Mouse (Mus musculus): ENCODE results near the gene Ppp2r5e. TPM values are rescaled to one million over a fixed set of nuclear protein-coding genes. Genes with fewer than 3 reads are reported as not detected.

Ppp2r5e gene
- polyA plus RNA-seq, 1 experiment from 2014 or later, result 13.8 TPM

DNA sequence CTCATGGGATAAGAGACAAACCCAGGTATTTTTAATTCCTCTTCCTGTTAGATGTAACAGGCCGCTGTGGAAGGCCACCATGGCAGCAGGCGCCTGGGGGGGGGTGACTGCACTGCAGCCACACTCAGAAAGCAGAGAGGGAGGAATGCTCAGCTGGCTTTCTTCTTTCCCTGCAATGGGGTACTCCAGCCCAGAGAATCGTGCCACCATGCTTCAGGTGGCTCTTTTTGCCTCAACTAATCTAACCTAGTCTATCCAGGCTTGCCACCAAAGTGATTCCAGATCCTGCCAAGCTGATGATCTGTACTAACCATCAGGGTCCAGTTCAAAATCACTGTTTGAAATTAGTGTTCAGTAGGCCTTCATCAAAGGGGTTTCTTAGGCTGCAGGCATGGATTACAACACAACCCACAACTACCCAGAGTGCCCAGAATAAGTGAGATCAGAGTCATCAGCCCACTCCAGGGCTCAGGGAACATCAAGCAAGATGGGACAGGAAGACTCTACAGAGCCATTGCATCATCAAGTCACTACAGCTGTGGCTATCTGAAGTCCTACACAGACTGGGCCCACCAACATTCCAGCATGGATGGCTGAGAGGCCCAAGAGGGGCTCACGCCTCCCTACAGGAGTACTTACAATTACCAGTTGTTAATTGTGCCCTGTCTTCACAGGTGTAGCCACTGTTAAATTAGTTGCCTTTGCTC lies 35.2 kb downstream of the Ppp2r5e start:
- WGBS, result 75% methylated on average over 4 of the region's 4 CpGs
- Histone ChIP-seq H3K9me3 (ENCODE audit: control insufficient read depth, low read length) (no peaks in the 10 kb centered on the region), H3K9ac (ENCODE audit: low read length) (no peak overlapping the region), H3K4me2 (ENCODE audit: low read length) (no peak overlapping the region; the same call in 1 of the 2 replicates), H3K4me3 (ENCODE audit: control insufficient read depth in 1 of 2, insufficient read depth in 1 of 2, low read depth in 1 of 2, low read length in 2 of 2) (no peak overlapping the region), H3K36me3 (ENCODE audit: control insufficient read depth, insufficient read depth, low read length) (0 out of 2 replicates have a peak, but pooled peaks cover 4% of the 10 kb centered on the region), H3K27ac (replicated peaks in 1 of 2; ENCODE audit: control insufficient read depth in 1 of 2, insufficient read depth in 1 of 2, low read depth in 2 of 2, low read length in 2 of 2) (peak overlapping the region; percentile 49 to 89; a peak in 3 of 4 replicates), H3K4me1 (ENCODE audit: control insufficient read depth in 2 of 2, insufficient read depth in 2 of 2, low read length in 2 of 2) (peaks cover 27 to 57% of the 10 kb centered on the region in 2 experiments), H3K27me3 (ENCODE audit: control insufficient read depth, insufficient read depth, low read length) (no peaks in the 10 kb centered on the region)
- no peak for ATAC-seq (ENCODE audit: insufficient number of reproducible peaks, insufficient read depth, low FRiP score, low read depth)

GRCm38 (mm10) chr12:75559196-75559595 lies 36.8 kb downstream of the Ppp2r5e start:
- Histone ChIP-seq H3K36me3 (ENCODE audit: control insufficient read depth, insufficient read depth, low read length) (no peaks in the 10 kb centered on the region), H3K4me3 (ENCODE audit: control insufficient read depth in 1 of 2, insufficient read depth in 1 of 2, low read depth in 1 of 2, low read length in 2 of 2) (no peak overlapping the region), H3K4me1 (ENCODE audit: control insufficient read depth in 2 of 2, insufficient read depth in 2 of 2, low read length in 2 of 2) (peaks cover 33 to 72% of the 10 kb centered on the region in 2 experiments), H3K27ac (replicated peaks in 1 of 2; ENCODE audit: control insufficient read depth in 1 of 2, insufficient read depth in 1 of 2, low read depth in 2 of 2, low read length in 2 of 2) (peak overlapping the region; percentile 78 to 89), H3K9me3 (ENCODE audit: control insufficient read depth, low read length) (no peaks in the 10 kb centered on the region), H3K4me2 (ENCODE audit: low read length) (peak overlapping the region; percentile 26), H3K9ac (ENCODE audit: low read length) (peak overlapping the region; percentile 38; the same call in 1 of the 2 replicates), H3K27me3 (ENCODE audit: control insufficient read depth, insufficient read depth, low read length) (no peaks in the 10 kb centered on the region)
- peak; percentile 89 for ATAC-seq (ENCODE audit: insufficient number of reproducible peaks, insufficient read depth, low FRiP score, low read depth)
- 9% methylated on average over 2 of the region's 2 CpGs for WGBS

DNA sequence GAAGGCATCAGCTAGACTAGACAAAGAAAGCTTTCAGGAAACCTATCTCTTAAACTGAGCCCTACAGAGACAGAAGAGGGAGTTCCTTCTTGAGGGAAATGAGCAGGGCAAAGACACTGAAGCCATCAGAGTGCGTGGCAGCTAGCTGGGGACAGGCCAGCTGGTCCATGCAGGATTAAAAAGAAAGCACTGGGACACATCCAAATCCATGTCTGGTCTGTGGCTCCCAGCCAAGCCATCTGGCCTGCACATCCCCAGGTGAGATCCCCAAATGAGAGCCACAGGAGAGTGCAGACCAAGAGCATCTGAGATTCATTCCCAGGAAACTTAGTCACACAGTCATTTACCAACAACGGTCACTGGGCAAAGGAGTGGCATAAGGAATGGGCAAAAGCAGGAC lies 38.2 kb downstream of the Ppp2r5e start:
- WGBS, result 61% methylated on average over 2 of the region's 2 CpGs
- H3K9me3 ChIP-seq (ENCODE audit: control insufficient read depth, low read length), result no peaks in the 10 kb centered on the region

DNA sequence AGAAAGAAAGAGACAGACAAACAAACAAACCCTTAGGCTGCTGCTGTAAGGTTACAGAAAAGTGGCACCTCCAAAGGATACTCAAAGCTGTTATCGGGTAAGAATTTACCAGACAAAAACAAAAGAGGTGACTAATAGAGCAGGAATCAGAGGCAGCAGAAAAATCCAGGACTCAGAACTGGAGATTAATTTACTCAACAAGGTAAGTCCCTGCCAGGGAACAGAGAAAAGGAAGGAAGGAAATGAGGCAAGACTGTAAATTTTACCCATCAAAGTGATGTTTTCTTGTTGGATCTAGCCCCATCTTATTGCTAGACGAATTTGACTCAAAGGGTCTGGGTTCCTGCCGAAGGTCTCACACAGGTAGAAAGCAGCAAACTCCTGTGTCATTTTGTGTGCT lies 41.0 kb downstream of the Ppp2r5e start:
- WGBS, result 47% methylated on average over 3 of the region's 3 CpGs
- Histone ChIP-seq H3K4me1 (ENCODE audit: control insufficient read depth in 2 of 2, insufficient read depth in 2 of 2, low read length in 2 of 2) (peaks cover 26 to 71% of the 10 kb centered on the region in 2 experiments), H3K9me3 (ENCODE audit: control insufficient read depth, low read length) (no peaks in the 10 kb centered on the region), H3K27me3 (ENCODE audit: control insufficient read depth, insufficient read depth, low read length) (no peaks in the 10 kb centered on the region), H3K4me3 (ENCODE audit: control insufficient read depth in 1 of 2, insufficient read depth in 1 of 2, low read depth in 1 of 2, low read length in 2 of 2) (no peak overlapping the region), H3K27ac (replicated peaks in 1 of 2; ENCODE audit: control insufficient read depth in 1 of 2, insufficient read depth in 1 of 2, low read depth in 2 of 2, low read length in 2 of 2) (no peak overlapping the region; a peak in 1 of 4 replicates), H3K36me3 (ENCODE audit: control insufficient read depth, insufficient read depth, low read length) (no peaks in the 10 kb centered on the region), H3K9ac (ENCODE audit: low read length) (no peak overlapping the region), H3K4me2 (ENCODE audit: low read length) (no peak overlapping the region)
- ATAC-seq (ENCODE audit: insufficient number of reproducible peaks, insufficient read depth, low FRiP score, low read depth), result no peak

More for the DNA sequence above, 38.2 kb downstream of the Ppp2r5e start:
- peaks cover 30 to 73% of the 10 kb centered on the region in 2 experiments for H3K4me1 ChIP-seq (ENCODE audit: control insufficient read depth in 2 of 2, insufficient read depth in 2 of 2, low read length in 2 of 2)
- no peak overlapping the region for H3K9ac ChIP-seq (ENCODE audit: low read length)
- ATAC-seq (ENCODE audit: insufficient number of reproducible peaks, insufficient read depth, low FRiP score, low read depth), result no peak
- H3K27ac ChIP-seq (replicated peaks in 1 of 2; ENCODE audit: control insufficient read depth in 1 of 2, insufficient read depth in 1 of 2, low read depth in 2 of 2, low read length in 2 of 2), result peak overlapping the region; percentile 6 to 89; a peak in 2 of 4 replicates
- no peak overlapping the region for H3K4me3 ChIP-seq (ENCODE audit: control insufficient read depth in 1 of 2, insufficient read depth in 1 of 2, low read depth in 1 of 2, low read length in 2 of 2)
- no peaks in the 10 kb centered on the region for H3K36me3 ChIP-seq (ENCODE audit: control insufficient read depth, insufficient read depth, low read length)
- no peak overlapping the region for H3K4me2 ChIP-seq (ENCODE audit: low read length)
- no peaks in the 10 kb centered on the region for H3K27me3 ChIP-seq (ENCODE audit: control insufficient read depth, insufficient read depth, low read length)

- ATAC-seq (ENCODE audit: insufficient number of reproducible peaks, insufficient read depth, low FRiP score, low read depth), result peak; percentile 26; the same call in 1 of the 2 replicates
- no peak overlapping the region for H3K9ac ChIP-seq (ENCODE audit: low read length)
- H3K27ac ChIP-seq (replicated peaks in 1 of 2; ENCODE audit: control insufficient read depth in 1 of 2, insufficient read depth in 1 of 2, low read depth in 2 of 2, low read length in 2 of 2), result peak overlapping the region in 1 of 2 experiments; percentile 52; a peak in 3 of 4 replicates
- no peak overlapping the region for H3K4me2 ChIP-seq (ENCODE audit: low read length)
- H3K27me3 ChIP-seq (ENCODE audit: control insufficient read depth, insufficient read depth, low read length), result no peaks in the 10 kb centered on the region
- no peaks in the 10 kb centered on the region for H3K9me3 ChIP-seq (ENCODE audit: control insufficient read depth, low read length)
- H3K4me3 ChIP-seq (ENCODE audit: control insufficient read depth in 1 of 2, insufficient read depth in 1 of 2, low read depth in 1 of 2, low read length in 2 of 2), result no peak overlapping the region
- peaks cover 14 to 62% of the 10 kb centered on the region in 2 experiments for H3K4me1 ChIP-seq (ENCODE audit: control insufficient read depth in 2 of 2, insufficient read depth in 2 of 2, low read length in 2 of 2)
- no peaks in the 10 kb centered on the region for H3K36me3 ChIP-seq (ENCODE audit: control insufficient read depth, insufficient read depth, low read length)
- WGBS, result 55% methylated on average over 3 of the region's 3 CpGs
Observed at GRCm38 (mm10) chr12:75552296-75552695, 43.7 kb downstream of the Ppp2r5e start.

- Histone ChIP-seq H3K27me3 (ENCODE audit: control insufficient read depth, insufficient read depth, low read length) (no peaks in the 10 kb centered on the region), H3K36me3 (ENCODE audit: control insufficient read depth, insufficient read depth, low read length) (no peaks in the 10 kb centered on the region), H3K4me2 (ENCODE audit: low read length) (no peak overlapping the region), H3K9ac (ENCODE audit: low read length) (no peak overlapping the region), H3K4me1 (ENCODE audit: control insufficient read depth in 2 of 2, insufficient read depth in 2 of 2, low read length in 2 of 2) (peaks cover 14 to 59% of the 10 kb centered on the region in 2 experiments), H3K27ac (replicated peaks in 1 of 2; ENCODE audit: control insufficient read depth in 1 of 2, insufficient read depth in 1 of 2, low read depth in 2 of 2, low read length in 2 of 2) (no peak overlapping the region), H3K9me3 (ENCODE audit: control insufficient read depth, low read length) (no peaks in the 10 kb centered on the region), H3K4me3 (ENCODE audit: control insufficient read depth in 1 of 2, insufficient read depth in 1 of 2, low read depth in 1 of 2, low read length in 2 of 2) (no peak overlapping the region)
- ATAC-seq (ENCODE audit: insufficient number of reproducible peaks, insufficient read depth, low FRiP score, low read depth), result no peak
- WGBS, result 74% methylated on average over 5 of the region's 5 CpGs
Observed at GRCm38 (mm10) chr12:75551671-75552070, 44.4 kb downstream of the Ppp2r5e start.

- H3K4me1 ChIP-seq (ENCODE audit: control insufficient read depth in 2 of 2, insufficient read depth in 2 of 2, low read length in 2 of 2), result peaks cover 8 to 47% of the 10 kb centered on the region in 2 experiments
- no peak overlapping the region for H3K9ac ChIP-seq (ENCODE audit: low read length)
- ATAC-seq (ENCODE audit: insufficient number of reproducible peaks, insufficient read depth, low FRiP score, low read depth), result no peak
- H3K4me3 ChIP-seq (ENCODE audit: control insufficient read depth in 1 of 2, insufficient read depth in 1 of 2, low read depth in 1 of 2, low read length in 2 of 2), result no peak overlapping the region
- no peaks in the 10 kb centered on the region for H3K36me3 ChIP-seq (ENCODE audit: control insufficient read depth, insufficient read depth, low read length)
- no peak overlapping the region for H3K27ac ChIP-seq (replicated peaks in 1 of 2; ENCODE audit: control insufficient read depth in 1 of 2, insufficient read depth in 1 of 2, low read depth in 2 of 2, low read length in 2 of 2)
- H3K4me2 ChIP-seq (ENCODE audit: low read length), result no peak overlapping the region
- WGBS, result 66% methylated on average over 9 of the region's 9 CpGs
- H3K9me3 ChIP-seq (ENCODE audit: control insufficient read depth, low read length), result no peaks in the 10 kb centered on the region
- no peaks in the 10 kb centered on the region for H3K27me3 ChIP-seq (ENCODE audit: control insufficient read depth, insufficient read depth, low read length)
Observed at GRCm38 (mm10) chr12:75548999-75549398, 47.0 kb downstream of the Ppp2r5e start.
